8 mouse cellular contexts compared by ENCODE assay signal in genomic region chr11:74924149-74924548, GRCm38 (mm10). TPM values are rescaled to one million over a fixed set of nuclear protein-coding genes. Genes with fewer than 3 reads are reported as not detected.
DNase-seq lines count a peak whose midpoint lies in the region; ATAC-seq and TF ChIP-seq lines count a peak whose summit lies in the region.

No protein-coding gene starts in this region.

- H3K27me3 ChIP-seq in intestine, postnatal 0 days (replicated peaks; ENCODE audit: control insufficient read depth, insufficient read depth, low read length) = no peaks in the 10 kb centered on the region
- no peaks in the 10 kb centered on the region for H3K27me3 ChIP-seq in intestine, embryonic 16.5 days (replicated peaks; ENCODE audit: control insufficient read depth, insufficient read depth, low read length)
- no peaks in the 10 kb centered on the region for H3K27me3 ChIP-seq in E14TG2a.4 (ENCODE audit: insufficient read depth, low read length)
- H3K27me3 ChIP-seq in kidney, embryonic 15.5 days = no peaks in the 10 kb centered on the region

- no peak overlapping the region for H3K9ac ChIP-seq in intestine, postnatal 0 days (ENCODE audit: low read depth, low read length)
- no peak overlapping the region for H3K9ac ChIP-seq in intestine, embryonic 16.5 days (ENCODE audit: low read depth, low read length)
- no peak overlapping the region for H3K9ac ChIP-seq in kidney, embryonic 15.5 days

- H3K9me3 ChIP-seq in intestine, postnatal 0 days (ENCODE audit: control insufficient read depth) = no peaks in the 10 kb centered on the region
- H3K9me3 ChIP-seq in intestine, embryonic 16.5 days (ENCODE audit: control insufficient read depth, low read length) = no peaks in the 10 kb centered on the region
- H3K9me3 ChIP-seq in E14TG2a.4 (ENCODE audit: low read length) = no peaks in the 10 kb centered on the region
- no peaks in the 10 kb centered on the region for H3K9me3 ChIP-seq in kidney, embryonic 15.5 days (replicated peaks)

- H3K4me3 ChIP-seq in intestine, postnatal 0 days (ENCODE audit: low read depth, low read length) = 0 out of 2 replicates have a peak overlapping the region, but pooled peaks have one; percentile 93
- no peak overlapping the region for H3K4me3 ChIP-seq in intestine, embryonic 16.5 days (ENCODE audit: low read length)
- no peak overlapping the region for H3K4me3 ChIP-seq in E14TG2a.4 (replicated peaks; ENCODE audit: low read length)
- H3K4me3 ChIP-seq in bone marrow, adult 2 months (replicated peaks; ENCODE audit: control insufficient read depth, low read depth, low read length) = no peak overlapping the region
- H3K4me3 ChIP-seq in kidney, embryonic 15.5 days (replicated peaks) = 0 out of 2 replicates have a peak overlapping the region, but pooled peaks have one; percentile 95

- ATAC-seq in intestine, postnatal 0 days = peak; percentile 39; the same call in 1 of the 2 replicates
- ATAC-seq in intestine, embryonic 16.5 days = no peak
- no peak for ATAC-seq in kidney, embryonic 15.5 days (replicated peaks; ENCODE audit: low FRiP score)
- ATAC-seq in megakaryocyte, adult 5-6 weeks (ENCODE audit: poor library complexity, severe bottlenecking) = no peak
- ATAC-seq in erythroblast, adult 5-6 weeks (replicated peaks; ENCODE audit: low FRiP score, poor library complexity, severe bottlenecking) = no peak

- peak; percentile 13 for DNase-seq in mesoderm, embryonic 11.5 days (ENCODE audit: low read depth, low spot score)

- H3K4me2 ChIP-seq in intestine, postnatal 0 days (replicated peaks; ENCODE audit: low read depth) = peak overlapping the region; percentile 72
- H3K4me2 ChIP-seq in intestine, embryonic 16.5 days (ENCODE audit: low read depth, low read length) = no peak overlapping the region
- H3K4me2 ChIP-seq in kidney, embryonic 15.5 days = peak overlapping the region; percentile 59; the same call in 1 of the 2 replicates

- 37% methylated on average over 4 of the region's 4 CpGs for WGBS in intestine, postnatal 0 days
- 45% methylated on average over 4 of the region's 4 CpGs for WGBS in intestine, embryonic 16.5 days
- WGBS in bone marrow, adult 2 months = 51% methylated on average over 4 of the region's 4 CpGs
- WGBS in kidney, embryonic 15.5 days = 59% methylated on average over 4 of the region's 4 CpGs

- TF ChIP-seq CTCF in intestine, postnatal 0 days (IDR thresholded peaks at IDR 0.05; ENCODE audit: low read depth) = peak; percentile 76
- TF ChIP-seq CTCF in E14TG2a.4 (conservative IDR thresholded peaks at IDR 0.05; ENCODE audit: low read length) = peak; percentile 53
- peak; percentile 56; the same call in 1 of the 2 replicates for TF ChIP-seq CTCF in bone marrow, adult 2 months (IDR thresholded peaks at IDR 0.05; ENCODE audit: control insufficient read depth, insufficient read depth, low read length)

- H3K36me3 ChIP-seq in intestine, postnatal 0 days (ENCODE audit: control insufficient read depth, insufficient read depth) = peaks cover 4% of the 10 kb centered on the region
- H3K36me3 ChIP-seq in intestine, embryonic 16.5 days (ENCODE audit: control insufficient read depth, insufficient read depth, low read length) = no peaks in the 10 kb centered on the region
- H3K36me3 ChIP-seq in E14TG2a.4 (ENCODE audit: insufficient read depth, low read length) = peaks cover 5% of the 10 kb centered on the region
- peaks cover 21% of the 10 kb centered on the region for H3K36me3 ChIP-seq in kidney, embryonic 15.5 days

- no peak overlapping the region for H3K27ac ChIP-seq in intestine, postnatal 0 days (ENCODE audit: low read depth, low read length)
- no peak overlapping the region for H3K27ac ChIP-seq in intestine, embryonic 16.5 days (ENCODE audit: low read length)
- no peak overlapping the region for H3K27ac ChIP-seq in bone marrow, adult 2 months (ENCODE audit: control insufficient read depth, insufficient read depth, low read depth, low read length, poor library complexity)
- H3K27ac ChIP-seq in kidney, embryonic 15.5 days = no peak overlapping the region

- TF ChIP-seq POLR2A in bone marrow, adult 2 months (IDR thresholded peaks at IDR 0.05; ENCODE audit: borderline replicate concordance, control insufficient read depth, low read depth, low read length) = no peak

- H3K4me1 ChIP-seq in intestine, postnatal 0 days (replicated peaks; ENCODE audit: control insufficient read depth, insufficient read depth, low read length) = no peaks in the 10 kb centered on the region
- H3K4me1 ChIP-seq in intestine, embryonic 16.5 days (ENCODE audit: control insufficient read depth, insufficient read depth, low read length) = peaks cover 15% of the 10 kb centered on the region
- H3K4me1 ChIP-seq in E14TG2a.4 (replicated peaks; ENCODE audit: low read depth, low read length) = peaks cover 27% of the 10 kb centered on the region
- no peaks in the 10 kb centered on the region for H3K4me1 ChIP-seq in bone marrow, adult 2 months (ENCODE audit: control insufficient read depth, insufficient read depth, low read length)
- H3K4me1 ChIP-seq in kidney, embryonic 15.5 days = peaks cover 19% of the 10 kb centered on the region

RNA-seq across cellular contexts. Expression of gene Smg6, which starts 1.5 kb away (rescaled TPM):
- 6.5 and 7.3 TPM in 2 replicates for polyA plus RNA-seq in intestine, postnatal 0 days (2015; fragmentation: Nextera tagmentation; extraction: Ambion mirVana)
- 10.7 and 11.4 TPM in 2 replicates for polyA plus RNA-seq in intestine, embryonic 16.5 days (2015; fragmentation: Nextera tagmentation; extraction: Ambion mirVana)
- 23.6 and 26.4 TPM in 2 replicates for polyA plus RNA-seq in bone marrow, adult 2 months (2011; ENCODE audit: insufficient read depth, insufficient read length, low replicate concordance, missing spikeins)
- polyA plus RNA-seq in kidney, embryonic 15.5 days (2015; fragmentation: Nextera tagmentation; extraction: Ambion mirVana) = 17.5 and 18.2 TPM in 2 replicates
- total RNA-seq in megakaryocyte, adult 5-6 weeks (2015) = 13.4 and 15.9 TPM in 2 replicates
- total RNA-seq in megakaryocyte, adult 5-6 weeks (2017) = 18.3 and 20.5 TPM in 2 replicates
- 68.8 and 80.9 TPM in 2 replicates for total RNA-seq in erythroblast, adult 5-6 weeks (2015; ENCODE audit: low replicate concordance)
- 157 and 187 TPM in 2 replicates for total RNA-seq in erythroblast, adult 5-6 weeks (2017; ENCODE audit: low replicate concordance)

RNA-seq across cellular contexts. Expression of gene Srr, which starts 1.6 kb away (rescaled TPM):
- 20.3 and 22.4 TPM in 2 replicates for polyA plus RNA-seq in intestine, postnatal 0 days (2015; fragmentation: Nextera tagmentation; extraction: Ambion mirVana)
- 18.0 and 19.6 TPM in 2 replicates for polyA plus RNA-seq in intestine, embryonic 16.5 days (2015; fragmentation: Nextera tagmentation; extraction: Ambion mirVana)
- polyA plus RNA-seq in bone marrow, adult 2 months (2011; ENCODE audit: insufficient read depth, insufficient read length, low replicate concordance, missing spikeins) = 5.3 and 5.5 TPM in 2 replicates
- 23.5 and 24.4 TPM in 2 replicates for polyA plus RNA-seq in kidney, embryonic 15.5 days (2015; fragmentation: Nextera tagmentation; extraction: Ambion mirVana)
- total RNA-seq in megakaryocyte, adult 5-6 weeks (2015) = 6.1 and 7.7 TPM in 2 replicates
- total RNA-seq in megakaryocyte, adult 5-6 weeks (2017) = 3.3 and 8.5 TPM in 2 replicates
- 9.4 and 17.6 TPM in 2 replicates for total RNA-seq in erythroblast, adult 5-6 weeks (2015; ENCODE audit: low replicate concordance)
- total RNA-seq in erythroblast, adult 5-6 weeks (2017; ENCODE audit: low replicate concordance) = 5.6 and 7.0 TPM in 2 replicates

RNA-seq across cellular contexts. Expression of gene Tsr1, which starts 26.3 kb away (rescaled TPM):
- polyA plus RNA-seq in intestine, postnatal 0 days (2015; fragmentation: Nextera tagmentation; extraction: Ambion mirVana) = 16.8 and 17.5 TPM in 2 replicates
- polyA plus RNA-seq in intestine, embryonic 16.5 days (2015; fragmentation: Nextera tagmentation; extraction: Ambion mirVana) = 44.0 and 48.1 TPM in 2 replicates
- 10.7 and 21.4 TPM in 2 replicates for polyA plus RNA-seq in bone marrow, adult 2 months (2011; ENCODE audit: insufficient read depth, insufficient read length, low replicate concordance, missing spikeins)
- 50.6 and 51.4 TPM in 2 replicates for polyA plus RNA-seq in kidney, embryonic 15.5 days (2015; fragmentation: Nextera tagmentation; extraction: Ambion mirVana)
- 7.7 and 9.1 TPM in 2 replicates for total RNA-seq in megakaryocyte, adult 5-6 weeks (2015)
- total RNA-seq in megakaryocyte, adult 5-6 weeks (2017) = 17.3 and 18.7 TPM in 2 replicates
- total RNA-seq in erythroblast, adult 5-6 weeks (2015; ENCODE audit: low replicate concordance) = 8.8 and 10.0 TPM in 2 replicates
- 9.5 and 13.9 TPM in 2 replicates for total RNA-seq in erythroblast, adult 5-6 weeks (2017; ENCODE audit: low replicate concordance)

RNA-seq across cellular contexts. Expression of gene Sgsm2, which starts 27.3 kb away (rescaled TPM):
- polyA plus RNA-seq in intestine, postnatal 0 days (2015; fragmentation: Nextera tagmentation; extraction: Ambion mirVana) = 2.3 and 2.4 TPM in 2 replicates
- 4.2 and 4.5 TPM in 2 replicates for polyA plus RNA-seq in intestine, embryonic 16.5 days (2015; fragmentation: Nextera tagmentation; extraction: Ambion mirVana)
- polyA plus RNA-seq in bone marrow, adult 2 months (2011; ENCODE audit: insufficient read depth, insufficient read length, low replicate concordance, missing spikeins) = 1.9 and 4.8 TPM in 2 replicates
- 6.1 and 7.3 TPM in 2 replicates for polyA plus RNA-seq in kidney, embryonic 15.5 days (2015; fragmentation: Nextera tagmentation; extraction: Ambion mirVana)
- total RNA-seq in megakaryocyte, adult 5-6 weeks (2015) = 0.64 and 1.1 TPM in 2 replicates
- 1.2 and 1.6 TPM in 2 replicates for total RNA-seq in megakaryocyte, adult 5-6 weeks (2017)
- 0.96 TPM in 1 of 2 replicates, not detected in the other for total RNA-seq in erythroblast, adult 5-6 weeks (2015; ENCODE audit: low replicate concordance)
- 0.14 and 0.43 TPM in 2 replicates for total RNA-seq in erythroblast, adult 5-6 weeks (2017; ENCODE audit: low replicate concordance)

Comparison
In these comparisons a context has a peak if more than half of its experiments do, and no peak if none do; other contexts are left out.
1. H3K4me3 ChIP-seq: peak in intestine, postnatal 0 days (single experiment) and kidney, embryonic 15.5 days (single experiment); none in intestine, embryonic 16.5 days (single experiment), E14TG2a.4 (single experiment) and bone marrow, adult 2 months (single experiment).
2. Peak in every context shown above with its lines, with median percentiles within 50 percentile points of each other: CTCF ChIP-seq.